Mouse (Mus musculus): ENCODE data around the gene Ksr1.

- TF ChIP-seq CTCF (IDR thresholded peaks at IDR 0.05; ENCODE audit: low read depth, low read length): no peak
- TF ChIP-seq POLR2A (IDR thresholded peaks at IDR 0.05; ENCODE audit: extremely low read depth, insufficient read depth, low read length): no peak
These were observed 25.8 kb upstream of the Ksr1 start for GRCm38 (mm10) chr11:79172054-79172453.

All from liver, adult 2 months (tissue).